Mouse (Mus musculus): ENCODE results near the gene Synm.
A peak's percentile ranks its signal among the peaks of the same experiment; 100 is the strongest.

Synm gene

GRCm38 (mm10) chr7:67759629-67759995 lies at the start of gene Synm:
Gene Synm (minus strand): TSS chr7:67759742.
- peak; percentile 93 for DNase-seq (ENCODE audit: low spot score)

GRCm38 (mm10) chr7:67803857-67804215 lies 44.3 kb upstream of the Synm start:
- no peak for DNase-seq (ENCODE audit: low spot score)

- DNase-seq (ENCODE audit: low spot score) = peak; percentile 91
Observed at GRCm38 (mm10) chr7:67803015-67803856, 43.7 kb upstream of the Synm start.

GRCm38 (mm10) chr7:67801022-67801421 lies 41.5 kb upstream of the Synm start:
- DNase-seq (ENCODE audit: low spot score) = no peak

GRCm38 (mm10) chr7:67800547-67800946 lies 41.0 kb upstream of the Synm start:
- DNase-seq (ENCODE audit: low spot score) = no peak

GRCm38 (mm10) chr7:67798476-67798875 lies 38.9 kb upstream of the Synm start:
- no peak for DNase-seq (ENCODE audit: low spot score)

GRCm38 (mm10) chr7:67797065-67797464 lies 37.5 kb upstream of the Synm start:
- DNase-seq (ENCODE audit: low spot score) = no peak

- no peak for DNase-seq (ENCODE audit: low spot score)
Observed at GRCm38 (mm10) chr7:67793449-67793848, 33.9 kb upstream of the Synm start.

GRCm38 (mm10) chr7:67791256-67791655 lies 31.7 kb upstream of the Synm start:
- DNase-seq (ENCODE audit: low spot score) = no peak

GRCm38 (mm10) chr7:67788713-67789112 lies 29.2 kb upstream of the Synm start:
- peak; percentile 68 for DNase-seq (ENCODE audit: low spot score)

- no peak for DNase-seq (ENCODE audit: low spot score)
Observed at GRCm38 (mm10) chr7:67787861-67788260, 28.3 kb upstream of the Synm start.

- no peak for DNase-seq (ENCODE audit: low spot score)
Observed at GRCm38 (mm10) chr7:67776636-67777305, 17.2 kb upstream of the Synm start.

GRCm38 (mm10) chr7:67775623-67776022 lies 16.1 kb upstream of the Synm start:
- DNase-seq (ENCODE audit: low spot score) = no peak

- DNase-seq (ENCODE audit: low spot score) = no peak
Observed at GRCm38 (mm10) chr7:67772231-67772630, 12.7 kb upstream of the Synm start.

GRCm38 (mm10) chr7:67769487-67769886 lies 9.9 kb upstream of the Synm start:
- DNase-seq (ENCODE audit: low spot score) = no peak

- no peak for DNase-seq (ENCODE audit: low spot score)
Observed at GRCm38 (mm10) chr7:67768125-67768524, 8.6 kb upstream of the Synm start.

- no peak for DNase-seq (ENCODE audit: low spot score)
Observed at GRCm38 (mm10) chr7:67763625-67764024, 4.1 kb upstream of the Synm start.

GRCm38 (mm10) chr7:67758858-67759628 lies 499 bp downstream of the Synm start:
- peak; percentile 36 for DNase-seq (ENCODE audit: low spot score)

- no peak for DNase-seq (ENCODE audit: low spot score)
Observed at GRCm38 (mm10) chr7:67758506-67758857, 1.1 kb downstream of the Synm start.

- no peak for DNase-seq (ENCODE audit: low spot score)
Observed at GRCm38 (mm10) chr7:67756636-67757035, 2.9 kb downstream of the Synm start.

GRCm38 (mm10) chr7:67755366-67755765 lies 4.2 kb downstream of the Synm start:
- no peak for DNase-seq (ENCODE audit: low spot score)

- peak; percentile 46 for DNase-seq (ENCODE audit: low spot score)
Observed at GRCm38 (mm10) chr7:67754606-67755005, 4.9 kb downstream of the Synm start.
